Mouse (Mus musculus): ENCODE measurements around the gene D430041D05Rik. TPM values are rescaled to one million over a fixed set of nuclear protein-coding genes. Genes with fewer than 3 reads are reported as not detected.
A peak's percentile ranks its signal among the peaks of the same experiment; 100 is the strongest.

The D430041D05Rik gene
- 1 to 10 TPM; 1.3 to 1.9 TPM for total RNA-seq (2021)
- long read RNA-seq, experiment 1, partial matches to known transcripts, result 2 of 2 reads
- long read RNA-seq, experiment 1, other reads (novel, unspliced or antisense), result 0 of 2 reads
- long read RNA-seq, experiment 2, partial matches to known transcripts, result 1 of 2 reads
- long read RNA-seq, experiment 2, other reads (novel, unspliced or antisense), result 1 of 2 reads

- intact Hi-C loops (cut with DNase I), result no loop called here
- Histone ChIP-seq H3K4me3 (peak within 1 kb of the TSS; percentile 76), H3K27ac (peak within 1 kb of the TSS; percentile 51)
- peak; percentile 27 for DNase-seq
- no peak for TF ChIP-seq CTCF (IDR thresholded peaks at IDR 0.05)
These were observed at the start of gene D430041D05Rik for GRCm38 (mm10) chr2:104410963-104411545. TSS of gene D430041D05Rik (minus strand) at chr2:104411013.

- TF ChIP-seq CTCF (IDR thresholded peaks at IDR 0.05), result no peak
- peak overlapping the region; percentile 32 for H3K27ac ChIP-seq
- no peak for DNase-seq
- intact Hi-C loops (cut with DNase I), result no loop called here
- no peak overlapping the region for H3K4me3 ChIP-seq
These were observed 49.2 kb upstream of the D430041D05Rik start for GRCm38 (mm10) chr2:104460021-104460420.

GRCm38 (mm10) chr2:104458569-104459332 is 47.9 kb upstream of the D430041D05Rik start:
- intact Hi-C loops (cut with DNase I), result no loop called here

DNA sequence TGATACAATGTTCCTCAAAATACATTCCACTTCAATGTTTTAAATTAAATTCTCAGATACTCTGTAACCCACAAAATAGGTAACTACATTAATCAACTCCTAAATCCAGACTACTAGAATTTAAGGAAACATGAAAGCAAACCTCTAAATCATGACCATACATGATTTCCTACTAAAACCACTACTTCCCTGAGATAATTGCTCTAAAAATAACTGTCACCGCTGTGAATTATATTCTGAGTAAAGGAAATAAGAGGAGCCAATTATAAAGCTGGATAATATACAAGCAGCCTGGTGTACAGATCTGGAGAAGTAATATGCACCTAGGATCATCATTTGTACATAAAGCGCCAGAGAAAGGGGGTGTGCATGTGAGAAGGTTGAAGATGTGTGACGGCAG is 46.3 kb upstream of the D430041D05Rik start:
- H3K27ac ChIP-seq, result peak overlapping the region; percentile 44; the same call in 1 of the 2 replicates
- intact Hi-C loops (cut with DNase I), result no loop called here

More at GRCm38 (mm10) chr2:104458569-104459332, 47.9 kb upstream of the D430041D05Rik start:
- DNase-seq, result no peak
- H3K27ac ChIP-seq, result peak overlapping the region; percentile 50
- H3K4me3 ChIP-seq, result peak overlapping the region; percentile 13; the same call in 1 of the 2 replicates
- TF ChIP-seq CTCF (IDR thresholded peaks at IDR 0.05), result no peak

DNA sequence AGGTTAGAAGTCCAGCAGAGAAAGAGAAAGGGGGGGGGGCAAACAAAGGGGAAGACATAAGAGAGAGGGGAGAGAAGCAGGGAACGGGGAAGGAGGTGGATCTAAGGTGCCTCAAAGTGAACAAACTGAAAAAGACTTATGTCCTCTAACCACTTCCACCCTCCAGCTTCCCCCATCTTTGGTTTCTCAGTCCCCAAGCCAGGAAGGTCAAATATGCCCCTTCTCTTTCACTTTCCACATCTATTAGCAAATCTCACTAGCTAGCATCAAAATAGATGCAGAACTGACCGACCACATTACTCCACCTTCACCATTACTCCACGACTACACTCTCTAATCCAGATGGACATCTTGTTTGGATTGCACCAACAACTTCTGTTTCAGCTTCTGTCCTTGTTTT is 39.9 kb upstream of the D430041D05Rik start:
- no peak overlapping the region; the same call in 1 of the 2 replicates for H3K4me3 ChIP-seq
- intact Hi-C loops (cut with DNase I), result no loop called here
- no peak for TF ChIP-seq CTCF (IDR thresholded peaks at IDR 0.05)
- no peak for DNase-seq
- peak overlapping the region; percentile 70 for H3K27ac ChIP-seq

More for the DNA sequence above, 46.3 kb upstream of the D430041D05Rik start:
- no peak for TF ChIP-seq CTCF (IDR thresholded peaks at IDR 0.05)
- DNase-seq, result no peak
- H3K4me3 ChIP-seq, result no peak overlapping the region

DNA sequence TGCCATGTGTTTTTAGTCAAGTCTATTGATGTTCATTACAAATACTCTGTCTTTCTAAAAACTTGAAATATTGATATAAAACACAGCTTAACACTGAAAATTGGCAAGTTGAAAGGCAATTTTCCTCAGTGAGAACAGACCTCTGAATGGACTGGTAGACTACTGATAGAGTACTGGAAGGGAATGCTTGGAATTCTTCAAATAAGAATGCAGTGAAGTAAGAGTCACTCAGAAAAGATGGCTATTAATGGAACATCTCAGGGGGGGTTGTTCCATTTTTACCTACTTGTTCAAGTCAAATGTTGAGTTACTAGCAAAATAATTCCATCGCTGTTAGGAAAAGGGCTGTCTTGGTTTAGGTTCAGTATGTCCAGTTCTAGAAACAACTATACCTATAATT is 38.4 kb upstream of the D430041D05Rik start:
- Histone ChIP-seq H3K27ac (peak overlapping the region; percentile 70), H3K4me3 (peak overlapping the region; percentile 4)
- no peak for DNase-seq
- TF ChIP-seq CTCF (IDR thresholded peaks at IDR 0.05), result no peak
- intact Hi-C loops (cut with DNase I), result loop anchor here (5.0 kb wide), 1 partner anchor 138 kb away; no protein-coding TSS in a partner anchor

GRCm38 (mm10) chr2:104448201-104448600 is 37.4 kb upstream of the D430041D05Rik start:
- H3K27ac ChIP-seq, result peak overlapping the region; percentile 56
- peak; percentile 50 for DNase-seq
- TF ChIP-seq CTCF (IDR thresholded peaks at IDR 0.05), result no peak
- intact Hi-C loops (cut with DNase I), result loop anchor here (5.0 kb wide), 1 partner anchor 139 kb away; no protein-coding TSS in a partner anchor
- no peak overlapping the region for H3K4me3 ChIP-seq

GRCm38 (mm10) chr2:104446016-104446415 is 35.2 kb upstream of the D430041D05Rik start:
- TF ChIP-seq CTCF (IDR thresholded peaks at IDR 0.05), result no peak
- no peak overlapping the region for H3K4me3 ChIP-seq
- H3K27ac ChIP-seq, result peak overlapping the region; percentile 65
- DNase-seq, result no peak
- intact Hi-C loops (cut with DNase I), result loop anchor here (5.0 kb wide), 1 partner anchor 141 kb away; no protein-coding TSS in a partner anchor

GRCm38 (mm10) chr2:104444776-104445175 is 34.0 kb upstream of the D430041D05Rik start:
- TF ChIP-seq CTCF (IDR thresholded peaks at IDR 0.05), result peak; percentile 85
- peak; percentile 69 for DNase-seq
- Histone ChIP-seq H3K4me3 (no peak overlapping the region), H3K27ac (peak overlapping the region; percentile 65)
- intact Hi-C loops (cut with DNase I), result loop anchor here (1.0 to 5.0 kb wide), 3 partner anchors 50 to 143 kb away; partner anchors contain the start of gene Hipk3

GRCm38 (mm10) chr2:104442341-104442740 is 31.5 kb upstream of the D430041D05Rik start:
- DNase-seq, result no peak
- TF ChIP-seq CTCF (IDR thresholded peaks at IDR 0.05), result no peak
- no peak overlapping the region for H3K27ac ChIP-seq
- intact Hi-C loops (cut with DNase I), result no loop called here
- H3K4me3 ChIP-seq, result no peak overlapping the region

- no peak for DNase-seq
- TF ChIP-seq CTCF (IDR thresholded peaks at IDR 0.05), result no peak
- intact Hi-C loops (cut with DNase I), result no loop called here
- Histone ChIP-seq H3K4me3 (no peak overlapping the region), H3K27ac (no peak overlapping the region)
These were observed 25.4 kb upstream of the D430041D05Rik start for GRCm38 (mm10) chr2:104436226-104436625.

GRCm38 (mm10) chr2:104431067-104431466 is 20.3 kb upstream of the D430041D05Rik start:
- Histone ChIP-seq H3K4me3 (no peak overlapping the region), H3K27ac (no peak overlapping the region; the same call in 1 of the 2 replicates)
- no peak for DNase-seq
- no peak for TF ChIP-seq CTCF (IDR thresholded peaks at IDR 0.05)
- intact Hi-C loops (cut with DNase I), result no loop called here

GRCm38 (mm10) chr2:104430566-104430965 is 19.8 kb upstream of the D430041D05Rik start:
- no peak for TF ChIP-seq CTCF (IDR thresholded peaks at IDR 0.05)
- peak; percentile 45 for DNase-seq
- Histone ChIP-seq H3K4me3 (no peak overlapping the region), H3K27ac (no peak overlapping the region)
- intact Hi-C loops (cut with DNase I), result no loop called here

Measured in gastrocnemius, adult 2 months (tissue).